Mouse (Mus musculus) heart, adult 2 months (tissue): ENCODE measurements around the gene Lrp5. TPM values are rescaled to one million over a fixed set of nuclear protein-coding genes. Genes with fewer than 3 reads are reported as not detected.
A peak's percentile ranks its signal among the peaks of the same experiment; 100 is the strongest.

Source experiments
- DNase-seq, 2 experiments: peaks; one replicate each; pipeline ENCODE4 v3.0.0; 2021
- H3K27ac ChIP-seq: fragments of 200-600 bp; 2 replicates; pipeline ENCODE4 v1.8.1; 2022
- H3K27me3 ChIP-seq: fragments of 200-500 bp; 2 replicates; pipeline ENCODE4 v1.6.1; 2012; ENCODE audit warnings: mild to moderate bottlenecking, low read length, inconsistent platforms, mixed read lengths; ENCODE audit not compliant: control insufficient read depth, insufficient read depth
- H3K36me3 ChIP-seq: fragments of 200-500 bp; 2 replicates; pipeline ENCODE4 v1.6.1; 2012; ENCODE audit warnings: low read length, inconsistent platforms; ENCODE audit not compliant: control insufficient read depth, insufficient read depth
- H3K4me1 ChIP-seq: fragments of 200-500 bp; 2 replicates; pipeline ENCODE4 v1.6.1; 2011; ENCODE audit warnings: low read length; ENCODE audit not compliant: control insufficient read depth, insufficient read depth
- H3K4me3 ChIP-seq: fragments of 200-600 bp; 2 replicates; pipeline ENCODE4 v1.8.1; 2022
- H3K79me2 ChIP-seq: fragments of 200-500 bp; replicated peaks from 2 replicates; pipeline ENCODE4 v1.6.1; 2012; ENCODE audit warnings: mild to moderate bottlenecking, inconsistent platforms, low read length, moderate library complexity, mixed read lengths; ENCODE audit not compliant: control insufficient read depth, insufficient read depth
- H3K9ac ChIP-seq: fragments of 200-500 bp; 2 replicates; pipeline ENCODE4 v1.6.1; 2012; ENCODE audit warnings: low read depth, mild to moderate bottlenecking, control low read depth, inconsistent platforms, low read length, mixed read lengths
- CTCF ChIP-seq: fragments of 200-600 bp; IDR thresholded peaks from 2 replicates; pipeline ENCODE4 v1.8.1; 2022; ENCODE audit warnings: antibody characterized with exemption, mild to moderate bottlenecking, moderate library complexity
- EP300 ChIP-seq: fragments of 200-500 bp; IDR thresholded peaks from 2 replicates; pipeline ENCODE4 v1.6.1; 2011; ENCODE audit warnings: low read depth, low read length, control low read depth; ENCODE audit not compliant: insufficient read depth
- POLR2A ChIP-seq: fragments of 200-500 bp; IDR thresholded peaks from 2 replicates; pipeline ENCODE4 v1.6.1; 2011; ENCODE audit warnings: mild to moderate bottlenecking, low read depth, low read length, control low read depth; ENCODE audit not compliant: insufficient read depth
- WGBS: fragments of 180-500 bp; shearing (Covaris S2); methylation state at CpG from one replicate; pipeline ENCODE4 v1.1.7; 2018; 5-methylcytosine and 5-hydroxymethylcytosine counted together
- intact Hi-C: fragments of 180-260 bp; cut with DNase I; formaldehyde crosslinking; loops from one replicate; pipeline ENCODE4 v1.15.1; 2025
- polyA plus RNA-seq: library from polyadenylated mRNA; depleted of rRNA; stranded (reverse); fragments of >200 nt; gene quantifications from 2 replicates; pipeline ENCODE4 v1.2.3, GENCODE M21; 2012
- total RNA-seq, 2 experiments: library from RNA; stranded (reverse); gene quantifications; 2 replicates each; pipeline ENCODE4 v1.2.3; 2021

Lrp5 gene
- total and polyA plus RNA-seq, 3 experiments = 36.3 to 56.5 (median 52.2) TPM

- TF ChIP-seq POLR2A = no peak
- peak; percentile 31 for TF ChIP-seq CTCF
- peaks cover 14% of the 10 kb centered on the region for H3K79me2 ChIP-seq
- no peak for DNase-seq
- H3K27me3 ChIP-seq = no peaks in the 10 kb centered on the region
- H3K4me1 ChIP-seq = peaks cover 22% of the 10 kb centered on the region
- no peak overlapping the region for H3K27ac ChIP-seq
- H3K4me3 ChIP-seq = no peak overlapping the region
- intact Hi-C loops = no loop called here
- H3K36me3 ChIP-seq = peaks cover 40% of the 10 kb centered on the region
- WGBS = 94% methylated on average over 1 of the region's 1 CpGs
- H3K9ac ChIP-seq = no peak overlapping the region
These were observed 138.1 kb downstream of the Lrp5 start for GRCm38 (mm10) chr19:3548311-3548710.

- Histone ChIP-seq H3K27ac (no peak overlapping the region), H3K4me1 (peaks cover 17% of the 10 kb centered on the region), H3K79me2 (peaks cover 10% of the 10 kb centered on the region), H3K27me3 (no peaks in the 10 kb centered on the region), H3K9ac (no peak overlapping the region), H3K36me3 (peaks cover 52% of the 10 kb centered on the region), H3K4me3 (no peak overlapping the region)
- no peak for TF ChIP-seq EP300
- TF ChIP-seq POLR2A = no peak
- no peak for TF ChIP-seq CTCF
- intact Hi-C loops = no loop called here
- 83% methylated on average over 2 of the region's 2 CpGs for WGBS
- DNase-seq = no peak
These were observed 141.4 kb downstream of the Lrp5 start for GRCm38 (mm10) chr19:3544995-3545394.

- Histone ChIP-seq H3K27me3 (no peaks in the 10 kb centered on the region), H3K9ac (no peak overlapping the region), H3K27ac (no peak overlapping the region), H3K79me2 (peaks cover 10% of the 10 kb centered on the region), H3K4me1 (peaks cover 18% of the 10 kb centered on the region), H3K4me3 (no peak overlapping the region), H3K36me3 (peaks cover 56% of the 10 kb centered on the region)
- intact Hi-C loops = no loop called here
- WGBS = 93% methylated on average over 4 of the region's 4 CpGs
- no peak for TF ChIP-seq EP300
- no peak for TF ChIP-seq POLR2A
- TF ChIP-seq CTCF = no peak
- no peak for DNase-seq
These were observed 143.8 kb downstream of the Lrp5 start for GRCm38 (mm10) chr19:3542591-3542990.

- 92% methylated on average over 5 of the region's 5 CpGs for WGBS
- intact Hi-C loops = no loop called here
These were observed 145.4 kb downstream of the Lrp5 start for GRCm38 (mm10) chr19:3540997-3541396.

GRCm38 (mm10) chr19:3540254-3540653 lies 146.1 kb downstream of the Lrp5 start:
- intact Hi-C loops = no loop called here
- WGBS = 86% methylated on average over 2 of the region's 2 CpGs

More at GRCm38 (mm10) chr19:3540997-3541396, 145.4 kb downstream of the Lrp5 start:
- Histone ChIP-seq H3K27ac (no peak overlapping the region), H3K36me3 (peaks cover 44% of the 10 kb centered on the region), H3K4me3 (no peak overlapping the region), H3K4me1 (peaks cover 13% of the 10 kb centered on the region), H3K27me3 (no peaks in the 10 kb centered on the region), H3K79me2 (peaks cover 11% of the 10 kb centered on the region), H3K9ac (no peak overlapping the region)
- TF ChIP-seq POLR2A (no peak), CTCF (no peak), EP300 (no peak)
- no peak for DNase-seq

GRCm38 (mm10) chr19:3539456-3539855 lies 146.9 kb downstream of the Lrp5 start:
- Histone ChIP-seq H3K9ac (no peak overlapping the region), H3K36me3 (peaks cover 49% of the 10 kb centered on the region), H3K4me3 (no peak overlapping the region), H3K4me1 (peaks cover 13% of the 10 kb centered on the region), H3K27me3 (no peaks in the 10 kb centered on the region), H3K79me2 (peaks cover 10% of the 10 kb centered on the region), H3K27ac (no peak overlapping the region)
- no peak for DNase-seq
- WGBS = 66% methylated on average over 5 of the region's 5 CpGs
- TF ChIP-seq CTCF = no peak
- TF ChIP-seq EP300 = no peak
- intact Hi-C loops = no loop called here

More at GRCm38 (mm10) chr19:3540254-3540653, 146.1 kb downstream of the Lrp5 start:
- Histone ChIP-seq H3K79me2 (peaks cover 9% of the 10 kb centered on the region), H3K27me3 (no peaks in the 10 kb centered on the region), H3K27ac (no peak overlapping the region), H3K4me1 (peaks cover 13% of the 10 kb centered on the region), H3K36me3 (peaks cover 45% of the 10 kb centered on the region), H3K9ac (no peak overlapping the region), H3K4me3 (no peak overlapping the region)
- no peak for DNase-seq
- no peak for TF ChIP-seq EP300
- TF ChIP-seq POLR2A = no peak
- no peak for TF ChIP-seq CTCF
